Mouse (Mus musculus): ENCODE measurements around the gene Fndc5. TPM values are rescaled to one million over a fixed set of nuclear protein-coding genes. Genes with fewer than 3 reads are reported as not detected.

The Fndc5 gene
- polyA plus RNA-seq, 1 experiment from 2014 or later, result 17.4 TPM

GRCm38 (mm10) chr4:129158549-129158948 is 21.8 kb downstream of the Fndc5 start:
- H3K9ac ChIP-seq, result no peak overlapping the region
- 66% methylated on average over 3 of the region's 3 CpGs for WGBS
- H3K4me1 ChIP-seq, result no peaks in the 10 kb centered on the region
- H3K9me3 ChIP-seq, result no peaks in the 10 kb centered on the region
- no peak overlapping the region for H3K4me2 ChIP-seq
- H3K27me3 ChIP-seq, result no peaks in the 10 kb centered on the region
- no peak overlapping the region for H3K27ac ChIP-seq
- no peak for ATAC-seq (ENCODE audit: insufficient number of reproducible peaks, low FRiP score, low TSS enrichment, low read depth)
- peaks cover 57% of the 10 kb centered on the region for H3K36me3 ChIP-seq
- H3K4me3 ChIP-seq, result no peak overlapping the region

GRCm38 (mm10) chr4:129161076-129161475 is 24.3 kb downstream of the Fndc5 start:
- no peaks in the 10 kb centered on the region for H3K9me3 ChIP-seq
- 95% methylated on average over 1 of the region's 1 CpGs for WGBS
- peaks cover 52% of the 10 kb centered on the region for H3K36me3 ChIP-seq
- H3K27me3 ChIP-seq, result no peaks in the 10 kb centered on the region
- H3K4me2 ChIP-seq, result no peak overlapping the region
- no peak for ATAC-seq (ENCODE audit: insufficient number of reproducible peaks, low FRiP score, low TSS enrichment, low read depth)
- H3K4me1 ChIP-seq, result no peaks in the 10 kb centered on the region
- no peak overlapping the region for H3K9ac ChIP-seq
- no peak overlapping the region for H3K4me3 ChIP-seq
- no peak overlapping the region for H3K27ac ChIP-seq

- Histone ChIP-seq H3K4me1 (no peaks in the 10 kb centered on the region), H3K4me2 (no peak overlapping the region), H3K36me3 (peaks cover 57% of the 10 kb centered on the region), H3K9ac (no peak overlapping the region), H3K27me3 (no peaks in the 10 kb centered on the region), H3K4me3 (no peak overlapping the region), H3K9me3 (no peaks in the 10 kb centered on the region), H3K27ac (no peak overlapping the region)
- no peak for ATAC-seq (ENCODE audit: insufficient number of reproducible peaks, low FRiP score, low TSS enrichment, low read depth)
- 84% methylated on average over 4 of the region's 4 CpGs for WGBS
These were observed 24.9 kb downstream of the Fndc5 start for GRCm38 (mm10) chr4:129161581-129162255.

- WGBS, result 76% methylated on average over 1 of the region's 1 CpGs
- no peak overlapping the region for H3K27ac ChIP-seq
- no peak overlapping the region for H3K9ac ChIP-seq
- no peak for ATAC-seq (ENCODE audit: insufficient number of reproducible peaks, low FRiP score, low TSS enrichment, low read depth)
- no peaks in the 10 kb centered on the region for H3K4me1 ChIP-seq
- H3K4me2 ChIP-seq, result no peak overlapping the region
- H3K4me3 ChIP-seq, result no peak overlapping the region
- H3K9me3 ChIP-seq, result no peaks in the 10 kb centered on the region
- peaks cover 61% of the 10 kb centered on the region for H3K36me3 ChIP-seq
- H3K27me3 ChIP-seq, result no peaks in the 10 kb centered on the region
These were observed 35.7 kb downstream of the Fndc5 start for GRCm38 (mm10) chr4:129172529-129172928.

GRCm38 (mm10) chr4:129179560-129179959 is 42.8 kb downstream of the Fndc5 start:
- Histone ChIP-seq H3K9ac (no peak overlapping the region), H3K4me3 (no peak overlapping the region), H3K27ac (no peak overlapping the region), H3K36me3 (peaks cover 48% of the 10 kb centered on the region), H3K9me3 (no peaks in the 10 kb centered on the region), H3K4me1 (peaks cover 3% of the 10 kb centered on the region; the same call in 1 of the 2 replicates), H3K27me3 (no peaks in the 10 kb centered on the region), H3K4me2 (no peak overlapping the region)
- ATAC-seq (ENCODE audit: insufficient number of reproducible peaks, low FRiP score, low TSS enrichment, low read depth), result no peak
- WGBS, result 25% methylated on average over 1 of the region's 1 CpGs

GRCm38 (mm10) chr4:129188041-129188659 is 51.4 kb downstream of the Fndc5 start:
- Histone ChIP-seq H3K4me2 (peak overlapping the region; percentile 69), H3K27me3 (no peaks in the 10 kb centered on the region), H3K9ac (0 out of 2 replicates have a peak overlapping the region, but pooled peaks have one; percentile 69), H3K4me1 (peaks cover 29% of the 10 kb centered on the region), H3K36me3 (no peaks in the 10 kb centered on the region), H3K9me3 (no peaks in the 10 kb centered on the region), H3K4me3 (peak overlapping the region; percentile 75), H3K27ac (peak overlapping the region; percentile 93)
- no peak for ATAC-seq (ENCODE audit: insufficient number of reproducible peaks, low FRiP score, low TSS enrichment, low read depth)
- WGBS, result 32% methylated on average over 5 of the region's 5 CpGs

GRCm38 (mm10) chr4:129188803-129189541 is 52.2 kb downstream of the Fndc5 start:
- peak overlapping the region; percentile 75 for H3K4me3 ChIP-seq
- H3K27me3 ChIP-seq, result no peaks in the 10 kb centered on the region
- peak overlapping the region; percentile 69 for H3K4me2 ChIP-seq
- H3K36me3 ChIP-seq, result 0 out of 2 replicates have a peak, but pooled peaks cover 2% of the 10 kb centered on the region
- under 1% methylated on average over 62 of the region's 74 CpGs for WGBS
- peak; percentile 68 for ATAC-seq (ENCODE audit: insufficient number of reproducible peaks, low FRiP score, low TSS enrichment, low read depth)
- peaks cover 29% of the 10 kb centered on the region for H3K4me1 ChIP-seq
- no peaks in the 10 kb centered on the region for H3K9me3 ChIP-seq
- H3K9ac ChIP-seq, result peak overlapping the region; percentile 69
- H3K27ac ChIP-seq, result peak overlapping the region; percentile 93

- H3K4me3 ChIP-seq, result peak within 1 kb of the TSS; percentile 75
- H3K9ac ChIP-seq, result peak within 1 kb of the TSS; percentile 82
- H3K9me3 ChIP-seq, result no peaks in the 10 kb centered on the region
- peaks cover 10% of the 10 kb centered on the region; the same call in 1 of the 2 replicates for H3K36me3 ChIP-seq
- peak within 1 kb of the TSS; percentile 93 for H3K27ac ChIP-seq
- H3K27me3 ChIP-seq, result no peaks in the 10 kb centered on the region
- under 1% methylated on average over 56 of the region's 58 CpGs for WGBS
- H3K4me1 ChIP-seq, result peaks cover 26% of the 10 kb centered on the region
- peak; percentile 89 for ATAC-seq (ENCODE audit: insufficient number of reproducible peaks, low FRiP score, low TSS enrichment, low read depth)
- H3K4me2 ChIP-seq, result peak within 1 kb of the TSS; percentile 69
These were observed 53.0 kb downstream of the Fndc5 start, which contains the start of the genes S100pbp and Yars for GRCm38 (mm10) chr4:129189542-129190519. Gene S100pbp (minus strand): TSS chr4:129189727. Gene Yars (plus strand): TSS chr4:129189760.

GRCm38 (mm10) chr4:129190538-129190937 is 53.7 kb downstream of the Fndc5 start:
- 2% methylated on average over 12 of the region's 12 CpGs for WGBS
- Histone ChIP-seq H3K9me3 (no peaks in the 10 kb centered on the region), H3K4me1 (peaks cover 26% of the 10 kb centered on the region), H3K4me3 (peak overlapping the region; percentile 75), H3K4me2 (peak overlapping the region; percentile 65), H3K27me3 (no peaks in the 10 kb centered on the region), H3K27ac (peak overlapping the region; percentile 90; the same call in 1 of the 2 replicates), H3K36me3 (peaks cover 16% of the 10 kb centered on the region; the same call in 1 of the 2 replicates), H3K9ac (peak overlapping the region; percentile 82)
- no peak for ATAC-seq (ENCODE audit: insufficient number of reproducible peaks, low FRiP score, low TSS enrichment, low read depth)

GRCm38 (mm10) chr4:129191691-129192090 is 54.9 kb downstream of the Fndc5 start:
- no peak overlapping the region for H3K4me2 ChIP-seq
- H3K27me3 ChIP-seq, result no peaks in the 10 kb centered on the region
- WGBS, result 77% methylated on average over 5 of the region's 5 CpGs
- H3K9ac ChIP-seq, result no peak overlapping the region
- no peak overlapping the region for H3K4me3 ChIP-seq
- peaks cover 26% of the 10 kb centered on the region for H3K4me1 ChIP-seq
- no peak for ATAC-seq (ENCODE audit: insufficient number of reproducible peaks, low FRiP score, low TSS enrichment, low read depth)
- H3K9me3 ChIP-seq, result no peaks in the 10 kb centered on the region
- no peak overlapping the region for H3K27ac ChIP-seq
- peaks cover 25% of the 10 kb centered on the region for H3K36me3 ChIP-seq
